Mouse (Mus musculus) intestine, embryonic 16.5 days (tissue): Measurements from ENCODE around the gene Cmtm4. TPM values are rescaled to one million over a fixed set of nuclear protein-coding genes. Genes with fewer than 3 reads are reported as not detected.

ENCODE experiments used
- ATAC-seq: fragments of 200-750 bp; cut with Nextera tagmentation; 2 replicates; pipeline ENCODE4 v1.8.0; 2017; ENCODE audit warnings: moderate TSS enrichment, moderate library complexity
- H3K27ac ChIP-seq: fragments of 300-500 bp; sonication (generic); 2 replicates; pipeline ENCODE4 v1.5.1; 2014; ENCODE audit warnings: mild to moderate bottlenecking, low read length
- H3K27me3 ChIP-seq: fragments of 300-500 bp; sonication (generic); replicated peaks from 2 replicates; pipeline ENCODE4 v1.6.1; 2014; ENCODE audit warnings: low read length, control low read depth, mixed read lengths; ENCODE audit not compliant: control insufficient read depth, insufficient read depth
- H3K36me3 ChIP-seq: fragments of 300-500 bp; sonication (generic); 2 replicates; pipeline ENCODE4 v1.6.1; 2014; ENCODE audit warnings: low read length, control low read depth; ENCODE audit not compliant: control insufficient read depth, insufficient read depth
- H3K4me1 ChIP-seq: fragments of 300-500 bp; sonication (generic); 2 replicates; pipeline ENCODE4 v1.6.1; 2014; ENCODE audit warnings: low read length, control low read depth, mixed read lengths; ENCODE audit not compliant: control insufficient read depth, insufficient read depth
- H3K4me2 ChIP-seq: fragments of 300-500 bp; sonication (generic); 2 replicates; pipeline ENCODE4 v1.6.1; 2014; ENCODE audit warnings: low read depth, low read length, control low read depth
- H3K4me3 ChIP-seq: fragments of 300-500 bp; sonication (generic); 2 replicates; pipeline ENCODE4 v1.5.1; 2014; ENCODE audit warnings: mild to moderate bottlenecking, low read length
- H3K9ac ChIP-seq: fragments of 300-500 bp; sonication (generic); 2 replicates; pipeline ENCODE4 v1.6.1; 2014; ENCODE audit warnings: low read depth, low read length
- H3K9me3 ChIP-seq: fragments of 300-500 bp; sonication (generic); 2 replicates; pipeline ENCODE4 v1.6.1; 2016; ENCODE audit warnings: low read length, control low read depth; ENCODE audit not compliant: control insufficient read depth
- WGBS: fragments of 180-500 bp; shearing (Covaris S2); extraction: QIAGEN DNeasy Blood & Tissue Kit; methylation state at CpG from one replicate; pipeline ENCODE4 v1.1.7; 2014; 5-methylcytosine and 5-hydroxymethylcytosine counted together
- polyA plus RNA-seq: library from polyadenylated mRNA; unstranded; fragments of >200 nt; fragmentation: Nextera tagmentation; extraction: Ambion mirVana; gene quantifications from 2 replicates; pipeline ENCODE4 v1.2.1, GENCODE M21; 2015

Gene Cmtm4
- polyA plus RNA-seq, 1 experiment from 2014 or later = 4.2 TPM

DNA sequence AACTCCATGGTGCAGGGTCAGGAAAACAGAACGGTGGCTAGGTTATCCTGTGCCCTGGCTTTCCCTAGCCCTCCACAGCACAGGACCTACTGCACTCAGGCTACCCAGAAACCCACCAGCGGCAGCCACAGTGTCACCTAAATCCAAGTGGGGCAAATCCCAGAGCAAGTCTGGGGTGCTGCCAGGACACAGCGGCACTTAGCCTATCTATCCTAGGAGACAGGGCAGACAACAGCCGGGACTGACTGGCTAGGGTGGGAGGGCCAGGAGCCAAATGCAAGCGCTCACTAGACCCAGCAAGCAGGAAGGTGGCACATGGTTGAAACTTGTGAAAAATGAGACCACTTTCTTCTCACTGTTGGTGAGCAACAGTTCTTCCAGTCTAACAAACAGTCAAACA is 46.6 kb downstream of the Cmtm4 start:
- no peak for ATAC-seq
- WGBS = 79% methylated on average over 5 of the region's 5 CpGs
- Histone ChIP-seq H3K27ac (no peak overlapping the region), H3K4me3 (no peak overlapping the region), H3K9ac (no peak overlapping the region), H3K9me3 (no peaks in the 10 kb centered on the region), H3K36me3 (peaks cover 5% of the 10 kb centered on the region), H3K27me3 (no peaks in the 10 kb centered on the region), H3K4me1 (peaks cover 3% of the 10 kb centered on the region; the same call in 1 of the 2 replicates), H3K4me2 (no peak overlapping the region)

DNA sequence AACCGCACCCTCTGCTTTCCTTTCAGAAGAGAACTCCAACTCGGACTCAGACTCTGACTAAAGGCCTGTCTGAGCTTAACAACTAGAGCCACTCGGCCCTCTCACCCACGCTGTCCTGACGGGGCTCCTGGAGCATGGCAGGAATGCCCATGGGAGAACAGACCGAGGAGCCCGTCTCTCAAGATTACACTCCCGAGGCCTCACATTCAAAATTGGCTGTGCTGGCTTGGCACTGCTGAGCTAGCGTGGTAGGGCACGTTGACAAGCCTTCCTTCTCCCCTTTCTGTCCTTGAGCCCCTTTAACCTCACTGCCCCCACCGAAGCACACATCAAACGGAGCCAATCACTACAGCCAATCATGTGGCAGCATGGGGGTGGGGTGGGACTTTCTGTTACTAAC is 48.9 kb downstream of the Cmtm4 start:
- ATAC-seq = no peak
- no peak overlapping the region for H3K27ac ChIP-seq
- no peak overlapping the region for H3K4me2 ChIP-seq
- no peaks in the 10 kb centered on the region for H3K9me3 ChIP-seq
- H3K36me3 ChIP-seq = peaks cover 5% of the 10 kb centered on the region
- 63% methylated on average over 12 of the region's 12 CpGs for whole genome bisulfite sequencing
- peaks cover 11% of the 10 kb centered on the region for H3K4me1 ChIP-seq
- no peaks in the 10 kb centered on the region for H3K27me3 ChIP-seq
- H3K4me3 ChIP-seq = no peak overlapping the region
- H3K9ac ChIP-seq = no peak overlapping the region

DNA sequence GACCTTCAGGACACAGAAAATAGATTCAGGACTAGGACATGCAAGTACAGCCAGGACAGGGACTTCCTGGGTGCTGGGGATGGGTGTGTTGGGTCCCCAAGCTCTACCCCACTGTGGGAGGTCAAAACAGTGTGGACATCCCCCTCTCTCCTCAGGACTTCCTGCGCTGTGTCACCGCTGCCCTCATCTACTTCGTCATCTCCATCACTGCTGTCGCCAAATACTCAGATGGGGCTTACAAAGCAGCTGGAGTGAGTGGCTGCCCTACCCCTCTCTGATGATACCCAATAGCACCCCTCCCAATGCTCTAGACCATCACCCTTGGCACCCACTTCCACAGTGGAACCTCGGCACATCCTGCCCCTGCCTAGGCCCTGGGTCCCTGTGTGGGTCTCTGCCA is 51.0 kb downstream of the Cmtm4 start:
- Histone ChIP-seq H3K4me2 (no peak overlapping the region), H3K27me3 (no peaks in the 10 kb centered on the region), H3K9me3 (no peaks in the 10 kb centered on the region), H3K9ac (no peak overlapping the region), H3K27ac (no peak overlapping the region), H3K4me1 (peaks cover 13% of the 10 kb centered on the region), H3K4me3 (no peak overlapping the region), H3K36me3 (peaks cover 5% of the 10 kb centered on the region)
- WGBS = 91% methylated on average over 5 of the region's 5 CpGs
- ATAC-seq = no peak

DNA sequence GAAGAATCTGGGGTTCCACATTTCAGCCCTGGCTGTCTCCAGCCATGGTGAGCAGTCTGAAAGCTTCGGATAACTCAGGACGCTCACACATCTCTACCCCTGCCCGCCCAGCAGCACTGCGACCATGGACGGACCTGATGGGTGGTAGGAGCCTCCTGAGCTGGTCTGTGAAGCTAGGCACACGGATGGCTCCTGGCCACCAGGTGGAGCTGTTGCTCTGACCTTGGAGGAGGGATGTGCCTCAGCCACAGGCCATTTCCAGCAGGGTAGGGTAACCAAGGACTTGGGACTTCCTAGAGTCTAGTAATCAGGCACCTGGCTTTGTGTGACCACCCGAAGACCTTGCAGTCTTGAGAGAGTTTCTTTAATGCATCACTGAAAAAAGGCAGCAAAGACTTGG is 51.6 kb downstream of the Cmtm4 start:
- WGBS = 10% methylated on average over 7 of the region's 7 CpGs
- no peak overlapping the region for H3K27ac ChIP-seq
- no peak overlapping the region for H3K4me3 ChIP-seq
- H3K9me3 ChIP-seq = no peaks in the 10 kb centered on the region
- H3K4me2 ChIP-seq = no peak overlapping the region
- H3K4me1 ChIP-seq = peaks cover 13% of the 10 kb centered on the region
- no peaks in the 10 kb centered on the region for H3K27me3 ChIP-seq
- ATAC-seq = peak; percentile 47
- H3K9ac ChIP-seq = no peak overlapping the region
- peaks cover 5% of the 10 kb centered on the region for H3K36me3 ChIP-seq

DNA sequence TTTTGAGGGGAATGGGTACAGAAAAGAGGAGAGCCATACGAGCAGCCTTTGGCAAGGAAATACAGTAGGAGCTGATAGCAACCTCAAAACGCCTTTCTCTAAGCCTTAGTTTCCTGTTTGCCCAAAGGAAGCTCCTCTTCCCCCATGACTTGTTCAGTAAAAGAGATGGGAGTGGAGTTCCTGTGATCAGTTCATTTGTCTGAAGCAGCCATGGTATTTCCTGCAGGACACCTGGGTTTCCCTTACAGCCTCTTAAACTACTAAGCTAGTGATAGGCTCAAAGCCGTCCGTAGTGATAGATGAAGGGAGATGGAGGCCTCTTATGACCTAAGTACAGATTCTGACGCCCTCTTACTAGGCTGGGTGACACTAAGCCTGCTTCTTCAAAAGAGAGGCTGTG is 53.2 kb downstream of the Cmtm4 start:
- no peak overlapping the region for H3K27ac ChIP-seq
- no peaks in the 10 kb centered on the region; the same call in 1 of the 2 replicates for H3K36me3 ChIP-seq
- WGBS = 71% methylated on average over 5 of the region's 5 CpGs
- H3K4me1 ChIP-seq = peaks cover 13% of the 10 kb centered on the region
- H3K4me2 ChIP-seq = no peak overlapping the region
- H3K9me3 ChIP-seq = no peaks in the 10 kb centered on the region
- no peaks in the 10 kb centered on the region for H3K27me3 ChIP-seq
- no peak overlapping the region for H3K9ac ChIP-seq
- ATAC-seq = no peak
- H3K4me3 ChIP-seq = no peak overlapping the region

DNA sequence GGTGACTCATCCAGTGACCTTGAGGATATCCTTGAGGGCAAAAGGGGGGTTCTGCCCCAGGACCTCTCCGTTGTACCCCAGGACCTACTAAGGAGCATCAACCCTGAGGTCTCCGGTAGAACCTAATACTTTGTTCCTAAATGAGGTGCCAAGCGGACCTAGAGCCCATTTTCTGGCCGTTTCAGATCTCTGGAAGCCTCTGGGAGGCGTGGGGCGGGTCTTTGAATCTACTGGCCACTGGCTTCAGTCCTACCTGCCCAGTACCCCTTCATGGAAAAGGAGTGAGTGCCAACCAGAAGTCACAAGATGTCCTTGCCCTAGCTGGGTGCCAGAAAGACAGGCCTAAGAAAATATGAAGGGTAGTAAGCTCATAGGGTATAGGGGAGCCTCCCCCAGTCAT is 53.9 kb downstream of the Cmtm4 start:
- no peaks in the 10 kb centered on the region for H3K9me3 ChIP-seq
- H3K27ac ChIP-seq = peak overlapping the region; percentile 20; the same call in 1 of the 2 replicates
- peak overlapping the region; percentile 63 for H3K4me3 ChIP-seq
- H3K4me1 ChIP-seq = peaks cover 13% of the 10 kb centered on the region
- no peak for ATAC-seq
- peak overlapping the region; percentile 63 for H3K4me2 ChIP-seq
- WGBS = 45% methylated on average over 6 of the region's 6 CpGs
- peak overlapping the region; percentile 87; the same call in 1 of the 2 replicates for H3K9ac ChIP-seq
- no peaks in the 10 kb centered on the region for H3K27me3 ChIP-seq
- no peaks in the 10 kb centered on the region; the same call in 1 of the 2 replicates for H3K36me3 ChIP-seq

DNA sequence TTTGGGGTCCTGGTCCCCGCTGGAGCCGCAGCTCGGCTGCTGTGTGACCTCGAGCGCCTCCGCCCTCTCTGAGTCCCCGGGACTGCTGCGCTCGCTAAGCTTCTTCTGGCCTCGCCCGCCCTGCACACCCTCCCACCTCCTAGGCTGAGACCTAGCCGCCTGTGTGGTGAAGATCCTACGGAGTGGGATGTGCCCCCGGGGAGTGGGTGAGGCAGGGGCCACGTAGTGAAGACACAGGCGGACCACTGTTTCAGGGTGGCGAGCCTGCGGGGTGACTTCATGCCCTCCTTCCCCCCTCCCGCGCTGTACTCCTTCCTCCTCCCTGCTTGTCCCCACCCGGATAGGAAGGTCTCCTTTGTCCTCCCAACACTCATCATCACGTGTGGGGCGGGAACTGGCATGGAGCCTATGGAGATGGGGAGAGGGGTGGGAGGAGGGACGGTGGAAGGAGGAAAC is 54.5 kb downstream of the Cmtm4 start:
- H3K36me3 ChIP-seq = no peaks in the 10 kb centered on the region
- peak overlapping the region; percentile 82 for H3K27ac ChIP-seq
- peak; percentile 80 for ATAC-seq
- H3K4me2 ChIP-seq = peak overlapping the region; percentile 63
- H3K27me3 ChIP-seq = no peaks in the 10 kb centered on the region
- peak overlapping the region; percentile 87 for H3K9ac ChIP-seq
- H3K4me1 ChIP-seq = peaks cover 13% of the 10 kb centered on the region
- peak overlapping the region; percentile 63 for H3K4me3 ChIP-seq
- H3K9me3 ChIP-seq = no peaks in the 10 kb centered on the region
- 0% methylated on average over 23 of the region's 24 CpGs for WGBS

DNA sequence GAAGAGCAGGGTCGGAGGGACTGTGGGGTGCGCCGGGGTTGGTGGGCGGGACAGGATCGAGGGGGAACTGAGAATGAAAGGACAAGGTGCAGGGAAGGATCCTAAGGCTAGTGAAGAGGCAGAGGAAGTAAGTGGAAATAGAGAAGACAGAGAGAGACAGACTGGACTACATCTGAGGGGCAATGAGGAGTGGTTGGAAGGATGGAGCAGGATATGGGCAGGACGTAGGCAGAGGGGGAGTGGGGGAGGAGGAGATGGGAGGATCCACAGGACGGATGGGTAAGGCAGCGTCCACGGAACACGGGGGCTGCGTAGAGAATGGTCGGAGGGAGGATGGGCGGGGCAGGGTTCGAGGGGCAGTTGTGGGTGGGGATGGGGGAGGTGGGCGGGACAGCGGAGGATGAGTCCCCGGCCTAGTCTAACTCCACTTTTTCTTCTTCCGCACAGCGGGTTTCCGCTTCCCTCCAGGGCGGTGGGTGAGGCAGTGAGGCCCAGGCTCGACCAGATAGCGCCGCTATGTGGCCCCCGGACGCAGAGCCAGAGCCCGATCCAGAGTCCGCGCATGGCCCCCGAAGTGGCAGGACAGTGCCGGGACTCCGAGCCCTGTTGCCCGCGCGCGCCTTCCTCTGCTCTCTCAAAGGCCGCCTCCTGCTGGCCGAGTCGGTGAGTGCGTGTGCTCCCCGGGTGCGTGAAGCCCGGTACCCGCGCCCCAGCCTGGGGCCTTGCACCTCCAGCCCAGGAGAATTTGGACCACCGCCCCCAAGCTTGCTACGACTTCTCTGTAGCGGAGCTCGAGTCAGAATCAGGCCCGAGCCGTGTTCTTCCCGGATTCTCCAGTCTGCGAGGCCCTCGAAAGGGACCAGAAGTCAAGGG is 55.1 kb downstream of the Cmtm4 start:
- ATAC-seq = peak; percentile 74
- 1% methylated on average over 52 of the region's 54 CpGs for WGBS
- peak overlapping the region; percentile 63 for H3K4me3 ChIP-seq
- H3K4me2 ChIP-seq = peak overlapping the region; percentile 63
- H3K4me1 ChIP-seq = peaks cover 13% of the 10 kb centered on the region
- H3K9ac ChIP-seq = peak overlapping the region; percentile 87
- H3K27me3 ChIP-seq = no peaks in the 10 kb centered on the region
- H3K36me3 ChIP-seq = no peaks in the 10 kb centered on the region
- H3K9me3 ChIP-seq = no peaks in the 10 kb centered on the region
- H3K27ac ChIP-seq = peak overlapping the region; percentile 82

DNA sequence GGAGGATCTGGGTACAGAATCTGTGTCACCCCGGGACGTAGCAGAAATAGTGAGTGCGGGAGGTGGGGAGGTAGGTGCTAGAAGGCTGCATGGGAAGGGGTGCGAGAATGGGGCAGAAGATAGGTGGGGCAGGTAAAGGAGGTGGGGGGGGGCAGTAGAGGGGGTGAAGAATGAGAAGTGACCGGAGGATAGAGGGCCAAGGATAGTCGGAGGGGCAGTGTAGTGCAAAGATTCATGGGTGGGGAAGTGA is 55.7 kb downstream of the Cmtm4 start:
- peaks cover 13% of the 10 kb centered on the region for H3K4me1 ChIP-seq
- no peaks in the 10 kb centered on the region for H3K36me3 ChIP-seq
- 1% methylated on average over 6 of the region's 6 CpGs for WGBS
- H3K9me3 ChIP-seq = no peaks in the 10 kb centered on the region
- H3K9ac ChIP-seq = peak overlapping the region; percentile 87
- peak overlapping the region; percentile 63 for H3K4me2 ChIP-seq
- no peaks in the 10 kb centered on the region for H3K27me3 ChIP-seq
- ATAC-seq = no peak
- peak overlapping the region; percentile 82 for H3K27ac ChIP-seq
- peak overlapping the region; percentile 63 for H3K4me3 ChIP-seq
